Mouse (Mus musculus): ENCODE measurements around the gene Pdcd2l. TPM values are rescaled to one million over a fixed set of nuclear protein-coding genes. Genes with fewer than 3 reads are reported as not detected.

Gene Pdcd2l
- polyA plus RNA-seq, 1 experiment = 40.6 TPM

DNA sequence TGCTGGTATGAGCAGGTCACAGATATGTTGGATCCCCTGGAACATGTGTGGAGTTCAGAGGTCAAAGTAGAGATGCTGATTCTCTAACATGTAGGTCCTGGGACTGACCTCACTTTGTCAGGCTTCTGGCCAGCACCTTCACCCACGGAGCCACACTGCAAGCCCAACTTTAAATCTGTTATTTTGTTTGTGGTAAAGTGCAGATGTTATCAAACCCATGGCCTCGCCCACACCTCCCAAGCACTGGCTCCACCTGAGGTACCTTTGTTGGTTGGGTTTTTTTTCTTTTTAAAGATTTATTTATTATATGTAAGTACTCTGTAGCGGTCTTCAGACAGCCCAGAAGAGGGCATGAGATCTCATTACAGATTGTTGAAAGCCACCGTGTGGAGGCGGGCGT, 57.0 kb downstream of the Pdcd2l start:
- WGBS = 84% methylated on average over 6 of the region's 6 CpGs
- no peak for TF ChIP-seq CTCF (IDR thresholded peaks at IDR 0.05; ENCODE audit: borderline replicate concordance, control insufficient read depth, extremely low read depth, insufficient read depth, low read length, poor library complexity)
- no peak for TF ChIP-seq POLR2A (IDR thresholded peaks at IDR 0.05; ENCODE audit: control insufficient read depth, extremely low read depth, insufficient read depth, low read length, poor library complexity)
- peaks cover 43% of the 10 kb centered on the region for H3K36me3 ChIP-seq (ENCODE audit: control insufficient read depth, insufficient read depth, low read length)

More for the DNA sequence above, 57.0 kb downstream of the Pdcd2l start:
- no peak for DNase-seq
- no peaks in the 10 kb centered on the region for H3K27me3 ChIP-seq (ENCODE audit: control insufficient read depth, insufficient read depth, low read length)
- H3K27ac ChIP-seq (ENCODE audit: control insufficient read depth, insufficient read depth, low read length) = no peak overlapping the region
- no peaks in the 10 kb centered on the region for H3K4me1 ChIP-seq (replicated peaks; ENCODE audit: control insufficient read depth, insufficient read depth, low read length)
- H3K4me3 ChIP-seq (ENCODE audit: control insufficient read depth, insufficient read depth, low read length) = no peak overlapping the region

Other genes starting within 250 kb of the Pdcd2l start
- gene Scgb2b27, start 182.7 kb downstream of the Pdcd2l start, polyA plus RNA-seq (2012; rRNA removed) = 0.93 TPM in 1 of 2 replicates, not detected in the other
- gene Scgb1b27, start 175.2 kb downstream of the Pdcd2l start, polyA plus RNA-seq (2012; rRNA removed) = not detected in 2 replicates
- gene Scgb1b30, start 101.2 kb downstream of the Pdcd2l start, polyA plus RNA-seq (2012; rRNA removed) = not detected in 2 replicates
- gene Wtip, start 63.4 kb downstream of the Pdcd2l start, polyA plus RNA-seq (2012; rRNA removed) = 5.0 and 5.8 TPM in 2 replicates
- 81.6 and 93.9 TPM in 2 replicates for gene Uba2, start 27.1 kb downstream of the Pdcd2l start, polyA plus RNA-seq (2012; rRNA removed)
- gene Gpi1, start 33.7 kb upstream of the Pdcd2l start, polyA plus RNA-seq (2012; rRNA removed) = 265 and 304 TPM in 2 replicates
- not detected in 2 replicates for gene Gm6096, start 54.4 kb upstream of the Pdcd2l start, polyA plus RNA-seq (2012; rRNA removed)
- 31.9 and 32.2 TPM in 2 replicates for gene 4931406P16Rik, start 116.9 kb upstream of the Pdcd2l start, polyA plus RNA-seq (2012; rRNA removed)
- gene Lsm14a, start 196.7 kb upstream of the Pdcd2l start, polyA plus RNA-seq (2012; rRNA removed) = 90.8 and 92.4 TPM in 2 replicates